Mouse (Mus musculus): Measurements from ENCODE around the gene Col23a1.

GRCm38 (mm10) chr11:51595459-51596083 lies 305.9 kb downstream of the Col23a1 start:
- TF ChIP-seq POLR2AphosphoS5 (IDR thresholded peaks at IDR 0.05; ENCODE audit: insufficient replicate concordance, low read depth, low read length) (no peak), GATA1 (IDR thresholded peaks at IDR 0.05; ENCODE audit: borderline replicate concordance, low read length) (no peak), CTCF (IDR thresholded peaks at IDR 0.05; ENCODE audit: low read depth, low read length) (no peak)
